Mouse (Mus musculus): ENCODE results near the gene Reg3g.
"Not testable (repeated sequence)": the region's sequence is repeated elsewhere in the genome, so short reads cannot be mapped to it uniquely, and the experiment has no call there.

Gene Reg3g

GRCm38 (mm10) chr6:78468772-78469171, at the start of gene Reg3g:
Gene Reg3g, minus strand, starts transcription at chr6:78468872.
- DNase-seq (ENCODE audit: low spot score): no peak

GRCm38 (mm10) chr6:78515777-78516446, 47.2 kb upstream of the Reg3g start:
- DNase-seq (ENCODE audit: low spot score): no peak

GRCm38 (mm10) chr6:78512833-78513232, 44.2 kb upstream of the Reg3g start:
- DNase-seq (ENCODE audit: low spot score): no peak

GRCm38 (mm10) chr6:78510173-78510900, 41.7 kb upstream of the Reg3g start:
- no peak for DNase-seq (ENCODE audit: low spot score)

GRCm38 (mm10) chr6:78505745-78506144, 37.1 kb upstream of the Reg3g start:
- DNase-seq (ENCODE audit: low spot score): no peak

- DNase-seq (ENCODE audit: low spot score): no peak
Measured at GRCm38 (mm10) chr6:78494633-78495032, 26.0 kb upstream of the Reg3g start.

- no peak for DNase-seq (ENCODE audit: low spot score)
Measured at GRCm38 (mm10) chr6:78469287-78469686, 615 bp upstream of the Reg3g start.

GRCm38 (mm10) chr6:78463266-78463665, 5.4 kb downstream of the Reg3g start:
- no peak for DNase-seq (ENCODE audit: low spot score)

- no peak for DNase-seq (ENCODE audit: low spot score)
Measured at GRCm38 (mm10) chr6:78462360-78462759, 6.3 kb downstream of the Reg3g start.

- DNase-seq (ENCODE audit: low spot score): no peak
Measured at GRCm38 (mm10) chr6:78460191-78460825, 8.4 kb downstream of the Reg3g start.

- DNase-seq (ENCODE audit: low spot score): no peak
Measured at GRCm38 (mm10) chr6:78452804-78453203, 15.9 kb downstream of the Reg3g start.

- no peak for DNase-seq (ENCODE audit: low spot score)
Measured at GRCm38 (mm10) chr6:78448409-78448808, 20.3 kb downstream of the Reg3g start.

- DNase-seq (ENCODE audit: low spot score): no peak
Measured at GRCm38 (mm10) chr6:78447202-78447601, 21.5 kb downstream of the Reg3g start.

GRCm38 (mm10) chr6:78425497-78425896, 43.2 kb downstream of the Reg3g start:
- no peak for DNase-seq (ENCODE audit: low spot score)

- not testable (repeated sequence) for DNase-seq (ENCODE audit: low spot score)
Measured at GRCm38 (mm10) chr6:78422411-78422810, 46.3 kb downstream of the Reg3g start, which contains the start of gene Reg1. Gene Reg1, plus strand, starts transcription at chr6:78422711.
